Mouse (Mus musculus): ENCODE data around the gene Mipol1. TPM values are rescaled to one million over a fixed set of nuclear protein-coding genes. Genes with fewer than 3 reads are reported as not detected.

Gene Mipol1
- polyA plus RNA-seq, 1 experiment from 2014 or later, result 7.1 TPM

Other genes with a start within 250 kb of the Mipol1 start
- gene Slc25a21, start 33.0 kb upstream of the Mipol1 start, polyA plus RNA-seq (2015; fragmentation: Nextera tagmentation; extraction: Ambion mirVana), result 0.14 and 0.27 TPM in 2 replicates
- gene Prps1l3, start within 50 bp of the Mipol1 start, polyA plus RNA-seq (2015; fragmentation: Nextera tagmentation; extraction: Ambion mirVana), result 41.9 and 42.4 TPM in 2 replicates

Data from midbrain, embryonic 13.5 days (tissue).